Mouse (Mus musculus) liver, postnatal 0 days (tissue): ENCODE measurements at regions not wholly inside any gene's neighbourhood (a gene's known extent, or its start where the extent isn't known, plus 50 kb on each side); places are given as distances from the start of the nearest gene placed in this dataset.

Experiments
- ATAC-seq: fragments of 200-750 bp; cut with Nextera tagmentation; 2 replicates; pipeline ENCODE4 v1.8.0; 2017; ENCODE audit warnings: mild to moderate bottlenecking, moderate library complexity
- DNase-seq: peaks from one replicate; pipeline ENCODE4 v3.0.0-alpha.2; 2016
- H3K27ac ChIP-seq: fragments of 300-500 bp; sonication (generic); 2 replicates; pipeline ENCODE4 v1.5.1; 2014; ENCODE audit warnings: antibody characterized with exemption, moderate library complexity, mild to moderate bottlenecking, low read depth
- H3K27me3 ChIP-seq: fragments of 300-500 bp; sonication (generic); 2 replicates; pipeline ENCODE4 v1.6.1; 2014; ENCODE audit warnings: low read length, control low read depth, mixed read lengths; ENCODE audit not compliant: insufficient read depth
- H3K36me3 ChIP-seq: fragments of 300-500 bp; sonication (generic); replicated peaks from 2 replicates; pipeline ENCODE4 v1.6.1; 2014; ENCODE audit warnings: mild to moderate bottlenecking, control low read depth, low read length, moderate library complexity, mixed read lengths; ENCODE audit not compliant: insufficient read depth
- H3K4me1 ChIP-seq: fragments of 300-500 bp; sonication (generic); 2 replicates; pipeline ENCODE4 v1.6.1; 2014; ENCODE audit warnings: antibody characterized with exemption, mild to moderate bottlenecking, control low read depth; ENCODE audit not compliant: insufficient read depth
- H3K4me2 ChIP-seq: fragments of 300-500 bp; sonication (generic); 2 replicates; pipeline ENCODE4 v1.6.1; 2014; ENCODE audit warnings: low read depth, mild to moderate bottlenecking, low read length, moderate library complexity, mixed read lengths
- H3K4me3 ChIP-seq: fragments of 300-500 bp; sonication (generic); 2 replicates; pipeline ENCODE4 v1.5.1; 2014; ENCODE audit warnings: low read depth, low read length
- H3K9ac ChIP-seq: fragments of 300-500 bp; sonication (generic); replicated peaks from 2 replicates; pipeline ENCODE4 v1.6.1; 2014; ENCODE audit warnings: mild to moderate bottlenecking, moderate library complexity
- H3K9me3 ChIP-seq: fragments of 300-500 bp; sonication (generic); 2 replicates; pipeline ENCODE4 v1.6.1; 2016; ENCODE audit warnings: mild to moderate bottlenecking, control low read depth, low read length, mixed read lengths
- CTCF ChIP-seq: sonication (generic); IDR thresholded peaks from 2 replicates; pipeline ENCODE4 v1.5.1; 2016; ENCODE audit warnings: antibody characterized with exemption, low read depth
- EP300 ChIP-seq: IDR thresholded peaks from 2 replicates; pipeline ENCODE4 v1.6.1; 2016; ENCODE audit warnings: antibody characterized with exemption, low read depth, mild to moderate bottlenecking
- WGBS: fragments of 180-500 bp; shearing (Covaris S2); extraction: QIAGEN DNeasy Blood & Tissue Kit; methylation state at CpG from one replicate; pipeline ENCODE4 v1.1.7; 2014; ENCODE audit not compliant: insufficient replicate concordance; 5-methylcytosine and 5-hydroxymethylcytosine counted together

DNA sequence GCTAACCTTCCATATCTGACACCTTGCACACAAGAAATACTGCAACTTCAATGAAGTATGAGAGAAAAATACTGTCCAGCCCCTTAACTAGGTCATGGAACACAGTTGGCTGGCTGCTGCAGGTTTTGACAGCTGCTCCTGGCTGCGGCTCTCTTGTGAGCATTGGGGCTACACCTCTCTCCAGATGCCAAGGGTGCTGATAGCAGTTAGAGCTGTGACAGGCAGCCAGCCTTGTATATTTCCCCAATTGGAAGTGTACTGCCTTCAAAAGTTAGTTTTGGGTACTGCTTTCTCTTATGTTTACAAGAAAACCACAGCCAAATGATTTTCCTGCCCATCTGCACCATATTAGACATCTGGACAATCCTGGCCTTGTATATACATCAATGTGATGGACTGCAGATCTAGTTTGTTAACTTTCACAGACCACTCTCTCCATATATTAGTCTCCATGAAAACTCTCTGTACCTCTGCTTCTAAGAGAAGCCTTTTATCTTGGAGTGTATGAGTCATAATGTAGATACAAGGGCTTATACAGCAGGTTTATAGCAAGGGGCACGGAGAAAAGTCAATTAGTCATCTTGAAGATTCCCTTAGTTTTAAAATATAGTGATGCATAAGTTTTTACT is 470.0 kb upstream of the Tecrl start:
- TF ChIP-seq EP300 = no peak
- TF ChIP-seq CTCF = no peak
- no peak for ATAC-seq
- no peak for DNase-seq
- no peaks in the 10 kb centered on the region for H3K4me1 ChIP-seq
- no peak overlapping the region for H3K27ac ChIP-seq
- no peak overlapping the region for H3K4me3 ChIP-seq
- H3K27me3 ChIP-seq = no peaks in the 10 kb centered on the region
- no peaks in the 10 kb centered on the region for H3K36me3 ChIP-seq
- H3K9me3 ChIP-seq = no peaks in the 10 kb centered on the region
- H3K4me2 ChIP-seq = no peak overlapping the region
- no peak overlapping the region for H3K9ac ChIP-seq
- WGBS = 58% methylated on average over 2 of the region's 2 CpGs

- H3K4me3 ChIP-seq = no peak overlapping the region
- no peaks in the 10 kb centered on the region for H3K9me3 ChIP-seq
- H3K9ac ChIP-seq = no peak overlapping the region
- no peaks in the 10 kb centered on the region for H3K4me1 ChIP-seq
- no peaks in the 10 kb centered on the region for H3K36me3 ChIP-seq
- no peak overlapping the region for H3K4me2 ChIP-seq
- no peak overlapping the region for H3K27ac ChIP-seq
- H3K27me3 ChIP-seq = no peaks in the 10 kb centered on the region
- TF ChIP-seq EP300 (no peak), CTCF (no peak)
- DNase-seq (no peak), ATAC-seq (no peak)
- WGBS = 54% methylated on average over 2 of the region's 2 CpGs
These were observed 456.3 kb upstream of the Tecrl start for GRCm38 (mm10) chr5:83811309-83811708.

DNA sequence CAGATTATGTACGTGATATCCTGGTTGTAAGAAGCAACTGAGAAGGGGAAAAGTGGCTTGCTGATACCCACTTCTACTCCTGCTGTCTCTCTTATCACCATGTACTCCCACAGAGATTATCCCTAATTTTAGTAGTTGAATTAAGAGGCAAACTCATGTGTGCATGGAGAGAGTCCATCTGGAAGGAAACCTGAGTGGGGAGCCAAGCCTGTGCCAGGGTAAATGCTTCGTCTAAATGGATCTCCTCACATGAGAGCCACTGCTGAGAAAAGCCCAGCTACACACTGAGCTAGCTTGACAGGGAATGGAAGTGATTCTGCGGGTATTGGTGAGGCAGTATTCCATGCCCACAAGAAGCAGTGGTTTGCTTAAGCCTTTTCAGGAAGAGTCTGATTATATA is 445.0 kb upstream of the Tecrl start:
- H3K9me3 ChIP-seq = no peaks in the 10 kb centered on the region
- H3K9ac ChIP-seq = no peak overlapping the region
- H3K4me3 ChIP-seq = no peak overlapping the region
- no peaks in the 10 kb centered on the region for H3K36me3 ChIP-seq
- no peaks in the 10 kb centered on the region for H3K27me3 ChIP-seq
- ATAC-seq = no peak
- no peak overlapping the region for H3K27ac ChIP-seq
- no peak overlapping the region for H3K4me2 ChIP-seq
- TF ChIP-seq EP300 (no peak), CTCF (no peak)
- no peak for DNase-seq
- WGBS = 57% methylated on average over 3 of the region's 3 CpGs
- no peaks in the 10 kb centered on the region for H3K4me1 ChIP-seq

DNA sequence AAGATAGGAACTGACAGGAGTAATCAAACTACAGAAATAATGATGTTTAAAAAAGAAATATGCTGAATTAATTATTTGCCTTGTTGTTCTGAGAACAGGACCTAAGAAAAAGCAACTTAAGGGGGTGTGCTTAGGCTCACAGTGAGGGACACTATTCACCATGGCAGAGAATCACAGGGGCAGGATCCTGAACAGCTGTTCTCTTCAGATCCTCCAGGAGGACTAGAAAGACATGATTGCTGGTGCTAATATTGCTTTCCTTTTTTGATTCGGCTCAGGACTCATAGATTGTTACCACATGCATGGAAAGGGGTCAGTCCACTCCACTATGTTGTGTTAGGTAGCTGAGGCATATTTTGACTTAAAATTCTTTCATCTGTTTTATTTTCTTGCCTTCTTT is 425.4 kb upstream of the Tecrl start:
- 38% methylated on average over 1 of the region's 1 CpGs for WGBS
- H3K9me3 ChIP-seq = no peaks in the 10 kb centered on the region
- DNase-seq = no peak
- TF ChIP-seq CTCF (no peak), EP300 (no peak)
- ATAC-seq = no peak
- H3K9ac ChIP-seq = no peak overlapping the region
- H3K4me3 ChIP-seq = no peak overlapping the region
- no peak overlapping the region for H3K4me2 ChIP-seq
- no peaks in the 10 kb centered on the region for H3K36me3 ChIP-seq
- H3K27ac ChIP-seq = no peak overlapping the region
- H3K27me3 ChIP-seq = no peaks in the 10 kb centered on the region
- no peaks in the 10 kb centered on the region for H3K4me1 ChIP-seq

- no peaks in the 10 kb centered on the region for H3K4me1 ChIP-seq
- DNase-seq (no peak), ATAC-seq (no peak)
- no peaks in the 10 kb centered on the region for H3K36me3 ChIP-seq
- no peak overlapping the region for H3K4me2 ChIP-seq
- TF ChIP-seq EP300 (no peak), CTCF (0 out of 2 replicates have a peak, but pooled peaks have one; percentile 9)
- 18% methylated on average over 3 of the region's 3 CpGs for WGBS
- no peak overlapping the region for H3K4me3 ChIP-seq
- H3K27me3 ChIP-seq = no peaks in the 10 kb centered on the region
- H3K27ac ChIP-seq = no peak overlapping the region
- H3K9ac ChIP-seq = no peak overlapping the region
- H3K9me3 ChIP-seq = no peaks in the 10 kb centered on the region
These were observed 423.4 kb upstream of the Tecrl start for GRCm38 (mm10) chr5:83778310-83778972.

GRCm38 (mm10) chr5:83741913-83742312 is 386.9 kb upstream of the Tecrl start:
- 66% methylated on average over 3 of the region's 3 CpGs for WGBS
- H3K9me3 ChIP-seq = no peaks in the 10 kb centered on the region

More at GRCm38 (mm10) chr5:83741913-83742312, 386.9 kb upstream of the Tecrl start:
- ATAC-seq (no peak), DNase-seq (no peak)
- TF ChIP-seq EP300 = no peak
- TF ChIP-seq CTCF = no peak
- no peak overlapping the region for H3K4me3 ChIP-seq
- no peak overlapping the region for H3K4me2 ChIP-seq
- no peaks in the 10 kb centered on the region for H3K27me3 ChIP-seq
- no peak overlapping the region for H3K27ac ChIP-seq
- no peaks in the 10 kb centered on the region for H3K4me1 ChIP-seq
- no peaks in the 10 kb centered on the region for H3K36me3 ChIP-seq
- H3K9ac ChIP-seq = no peak overlapping the region
